Mouse (Mus musculus) embryonic facial prominence, embryonic 11.5 days (tissue): ENCODE results near the gene Tesk2. TPM values are rescaled to one million over a fixed set of nuclear protein-coding genes. Genes with fewer than 3 reads are reported as not detected.

Experiments
- ATAC-seq: fragments of 200-750 bp; cut with Nextera tagmentation; replicated peaks from 2 replicates; pipeline ENCODE4 v1.8.0; 2017; ENCODE audit warnings: low read depth; ENCODE audit not compliant: insufficient number of reproducible peaks, low FRiP score, low TSS enrichment
- DNase-seq: peaks from one replicate; pipeline ENCODE4 v3.0.0-alpha.2; 2015; ENCODE audit warnings: low spot score
- H3K27ac ChIP-seq: fragments of 300-500 bp; sonication (generic); replicated peaks from 2 replicates; pipeline ENCODE4 v1.5.1; 2014; ENCODE audit warnings: mild to moderate bottlenecking, low read depth, low read length, control low read depth
- H3K27me3 ChIP-seq: fragments of 300-500 bp; sonication (generic); 2 replicates; pipeline ENCODE4 v1.6.1; 2014; ENCODE audit warnings: mild to moderate bottlenecking, low read length, moderate library complexity, mixed read lengths; ENCODE audit not compliant: control insufficient read depth, insufficient read depth
- H3K36me3 ChIP-seq: fragments of 300-500 bp; sonication (generic); replicated peaks from 2 replicates; pipeline ENCODE4 v1.6.1; 2014; ENCODE audit warnings: low read depth, mild to moderate bottlenecking, low read length, moderate library complexity, mixed read lengths; ENCODE audit not compliant: control insufficient read depth, insufficient read depth
- H3K4me1 ChIP-seq: fragments of 300-500 bp; sonication (generic); 2 replicates; pipeline ENCODE4 v1.6.1; 2014; ENCODE audit warnings: low read length, mixed read lengths; ENCODE audit not compliant: control insufficient read depth, insufficient read depth
- H3K4me2 ChIP-seq: fragments of 300-500 bp; sonication (generic); 2 replicates; pipeline ENCODE4 v1.6.1; 2014; ENCODE audit warnings: low read depth, mild to moderate bottlenecking, control low read depth, low read length, moderate library complexity
- H3K4me3 ChIP-seq: fragments of 300-500 bp; sonication (generic); 2 replicates; pipeline ENCODE4 v1.5.1; 2014; ENCODE audit warnings: low read depth, low read length, control low read depth
- H3K9ac ChIP-seq: fragments of 300-500 bp; sonication (generic); replicated peaks from 2 replicates; pipeline ENCODE4 v1.6.1; 2014; ENCODE audit warnings: mild to moderate bottlenecking, control low read depth, low read length
- H3K9me3 ChIP-seq: fragments of 300-500 bp; sonication (generic); replicated peaks from 2 replicates; pipeline ENCODE4 v1.6.1; 2016; ENCODE audit warnings: mild to moderate bottlenecking, low read length, inconsistent platforms, mixed read lengths; ENCODE audit not compliant: control insufficient read depth
- WGBS: fragments of 180-500 bp; shearing (Covaris S2); extraction: QIAGEN DNeasy Blood & Tissue Kit; methylation state at CpG from one replicate; pipeline ENCODE4 v1.1.7; 2014; 5-methylcytosine and 5-hydroxymethylcytosine counted together
- polyA plus RNA-seq: library from polyadenylated mRNA; unstranded; fragments of >200 nt; fragmentation: Nextera tagmentation; extraction: Ambion mirVana; gene quantifications from 2 replicates; pipeline ENCODE4 v1.2.1, GENCODE M21; 2014

Gene Tesk2
- polyA plus RNA-seq, 1 experiment from 2014 or later, result 12.9 TPM

- no peak overlapping the region for H3K27ac ChIP-seq
- ATAC-seq (no peak), DNase-seq (peak; percentile 1)
- H3K36me3 ChIP-seq, result no peaks in the 10 kb centered on the region
- no peak overlapping the region for H3K4me2 ChIP-seq
- H3K27me3 ChIP-seq, result no peaks in the 10 kb centered on the region
- H3K4me3 ChIP-seq, result no peak overlapping the region
- H3K4me1 ChIP-seq, result no peaks in the 10 kb centered on the region
- H3K9ac ChIP-seq, result no peak overlapping the region
- 14% methylated on average over 8 of the region's 8 CpGs for WGBS
- no peaks in the 10 kb centered on the region for H3K9me3 ChIP-seq
These were observed 61.4 kb downstream of the Tesk2 start for GRCm38 (mm10) chr4:116782171-116782570.

GRCm38 (mm10) chr4:116786587-116786986, 65.8 kb downstream of the Tesk2 start:
- Histone ChIP-seq H3K9ac (no peak overlapping the region), H3K4me3 (no peak overlapping the region), H3K4me2 (no peak overlapping the region), H3K27ac (no peak overlapping the region), H3K36me3 (no peaks in the 10 kb centered on the region), H3K9me3 (no peaks in the 10 kb centered on the region), H3K4me1 (no peaks in the 10 kb centered on the region), H3K27me3 (no peaks in the 10 kb centered on the region)
- no peak for ATAC-seq
- DNase-seq, result no peak
- 100% methylated on average over 1 of the region's 1 CpGs for WGBS

- no peak for ATAC-seq
- no peak overlapping the region for H3K4me3 ChIP-seq
- no peak overlapping the region for H3K9ac ChIP-seq
- whole genome bisulfite sequencing, result 41% methylated on average over 7 of the region's 7 CpGs
- H3K4me2 ChIP-seq, result no peak overlapping the region
- no peaks in the 10 kb centered on the region for H3K9me3 ChIP-seq
- H3K27me3 ChIP-seq, result no peaks in the 10 kb centered on the region
- H3K36me3 ChIP-seq, result no peaks in the 10 kb centered on the region
- peak; percentile 19 for DNase-seq
- no peaks in the 10 kb centered on the region for H3K4me1 ChIP-seq
- H3K27ac ChIP-seq, result no peak overlapping the region
These were observed 67.4 kb downstream of the Tesk2 start for GRCm38 (mm10) chr4:116787985-116788760.

GRCm38 (mm10) chr4:116788956-116789355, 68.2 kb downstream of the Tesk2 start:
- Histone ChIP-seq H3K4me2 (no peak overlapping the region), H3K9ac (no peak overlapping the region), H3K4me1 (no peaks in the 10 kb centered on the region), H3K27me3 (no peaks in the 10 kb centered on the region), H3K4me3 (no peak overlapping the region), H3K36me3 (no peaks in the 10 kb centered on the region), H3K27ac (no peak overlapping the region), H3K9me3 (no peaks in the 10 kb centered on the region)
- 0% methylated on average over 3 of the region's 3 CpGs for WGBS
- ATAC-seq (no peak; the same call in 1 of the 2 replicates), DNase-seq (peak; percentile 95)

- no peak for DNase-seq
These were observed 71.7 kb downstream of the Tesk2 start for GRCm38 (mm10) chr4:116792453-116792852.

GRCm38 (mm10) chr4:116794273-116794672, 73.5 kb downstream of the Tesk2 start:
- Histone ChIP-seq H3K4me2 (no peak overlapping the region), H3K36me3 (no peaks in the 10 kb centered on the region), H3K27ac (no peak overlapping the region), H3K4me3 (no peak overlapping the region), H3K9me3 (no peaks in the 10 kb centered on the region), H3K9ac (no peak overlapping the region), H3K27me3 (no peaks in the 10 kb centered on the region), H3K4me1 (no peaks in the 10 kb centered on the region)
- 88% methylated on average over 2 of the region's 2 CpGs for WGBS
- no peak for ATAC-seq
- DNase-seq, result no peak

More at GRCm38 (mm10) chr4:116792453-116792852, 71.7 kb downstream of the Tesk2 start:
- Histone ChIP-seq H3K27me3 (no peaks in the 10 kb centered on the region), H3K27ac (no peak overlapping the region), H3K4me2 (no peak overlapping the region), H3K9ac (no peak overlapping the region), H3K4me1 (no peaks in the 10 kb centered on the region), H3K4me3 (no peak overlapping the region), H3K36me3 (no peaks in the 10 kb centered on the region), H3K9me3 (no peaks in the 10 kb centered on the region)
- WGBS, result 93% methylated on average over 8 of the region's 8 CpGs
- no peak for ATAC-seq

- Histone ChIP-seq H3K9me3 (no peaks in the 10 kb centered on the region), H3K9ac (no peak overlapping the region), H3K4me1 (no peaks in the 10 kb centered on the region), H3K36me3 (no peaks in the 10 kb centered on the region), H3K27ac (no peak overlapping the region), H3K4me2 (no peak overlapping the region), H3K4me3 (no peak overlapping the region), H3K27me3 (no peaks in the 10 kb centered on the region)
- DNase-seq (no peak), ATAC-seq (no peak)
- WGBS, result 81% methylated on average over 1 of the region's 1 CpGs
These were observed 75.8 kb downstream of the Tesk2 start for GRCm38 (mm10) chr4:116796442-116797110.

GRCm38 (mm10) chr4:116799901-116800300, 79.2 kb downstream of the Tesk2 start:
- Histone ChIP-seq H3K9ac (no peak overlapping the region), H3K36me3 (no peaks in the 10 kb centered on the region), H3K27ac (no peak overlapping the region), H3K4me2 (no peak overlapping the region), H3K9me3 (no peaks in the 10 kb centered on the region), H3K4me3 (no peak overlapping the region), H3K27me3 (no peaks in the 10 kb centered on the region), H3K4me1 (no peaks in the 10 kb centered on the region)
- ATAC-seq (no peak), DNase-seq (peak; percentile 35)
- WGBS, result 34% methylated on average over 5 of the region's 5 CpGs
